Mouse (Mus musculus) naive thymus-derived CD4-positive, alpha-beta T cell, adult 5 months (primary cell): ENCODE measurements around the gene Rhox3c. TPM values are rescaled to one million over a fixed set of nuclear protein-coding genes. Genes with fewer than 3 reads are reported as not detected.

Experiments
- polyA plus RNA-seq: library from polyadenylated mRNA; unstranded; fragments of 100-300 nt; shearing (Covaris generic); gene quantifications from one replicate; pipeline ENCODE4 v1.2.1, GENCODE M21; 2017

Gene Rhox3c
- polyA plus RNA-seq: not detected

GRCm38 (mm10) chrX:37458285-37458684, at the start of gene Rhox3c:
Gene Rhox3c (plus strand): TSS chrX:37458585.

GRCm38 (mm10) chrX:37411767-37412166, 46.6 kb upstream of the Rhox3c start, which contains the start of gene Rhox2b:
Gene Rhox2b (plus strand): TSS chrX:37412067.

GRCm38 (mm10) chrX:37432194-37432593, 26.2 kb upstream of the Rhox3c start, which contains the start of gene Rhox4b:
Gene Rhox4b (plus strand): TSS chrX:37432494.

GRCm38 (mm10) chrX:37453380-37453779, 5.0 kb upstream of the Rhox3c start, which contains the start of gene Rhox2c:
Gene Rhox2c (plus strand): TSS chrX:37453680.

GRCm38 (mm10) chrX:37480037-37480436, 21.7 kb downstream of the Rhox3c start, which contains the start of gene Rhox4c:
Gene Rhox4c (plus strand): TSS chrX:37480337.

GRCm38 (mm10) chrX:37514059-37514458, 55.7 kb downstream of the Rhox3c start, which contains the start of gene Rhox4d:
Gene Rhox4d (plus strand): TSS chrX:37514359.

Other genes with a start within 250 kb of the Rhox3c start
- not detected for gene Gm9, start 247.5 kb upstream of the Rhox3c start, polyA plus RNA-seq
- gene Rhox1, start 236.3 kb upstream of the Rhox3c start, polyA plus RNA-seq: not detected
- not detected for gene Rhox2a, start 213.6 kb upstream of the Rhox3c start, polyA plus RNA-seq
- not detected for gene Rhox3a, start 208.7 kb upstream of the Rhox3c start, polyA plus RNA-seq
- gene Rhox4a, start 193.2 kb upstream of the Rhox3c start, polyA plus RNA-seq: 0.37 TPM
- not detected for gene Rhox3a2, start 78.6 kb upstream of the Rhox3c start, polyA plus RNA-seq
- not detected for gene Rhox4a2, start 67.7 kb upstream of the Rhox3c start, polyA plus RNA-seq
- gene Rhox2b, start 46.5 kb upstream of the Rhox3c start, polyA plus RNA-seq: not detected
- not detected for gene Rhox4b, start 26.1 kb upstream of the Rhox3c start, polyA plus RNA-seq
- not detected for gene Rhox2c, start 4.9 kb upstream of the Rhox3c start, polyA plus RNA-seq
- gene Rhox4c, start 21.8 kb downstream of the Rhox3c start, polyA plus RNA-seq: not detected
- gene Rhox2d, start 34.8 kb downstream of the Rhox3c start, polyA plus RNA-seq: not detected
- 0.31 TPM for gene Rhox4d, start 55.8 kb downstream of the Rhox3c start, polyA plus RNA-seq
- not detected for gene Rhox2e, start 71.9 kb downstream of the Rhox3c start, polyA plus RNA-seq
- gene Rhox3e, start 83.4 kb downstream of the Rhox3c start, polyA plus RNA-seq: not detected
- gene Rhox4e, start 98.8 kb downstream of the Rhox3c start, polyA plus RNA-seq: 0.21 TPM
- gene Rhox2f, start 112.8 kb downstream of the Rhox3c start, polyA plus RNA-seq: not detected
- gene Rhox3f, start 122.4 kb downstream of the Rhox3c start, polyA plus RNA-seq: not detected
- gene Rhox4f, start 149.1 kb downstream of the Rhox3c start, polyA plus RNA-seq: not detected
- gene Rhox3g, start 170.0 kb downstream of the Rhox3c start, polyA plus RNA-seq: not detected
- gene Rhox2g, start 184.9 kb downstream of the Rhox3c start, polyA plus RNA-seq: not detected
- gene Rhox4g, start 192.7 kb downstream of the Rhox3c start, polyA plus RNA-seq: not detected
- not detected for gene Rhox3h, start 210.2 kb downstream of the Rhox3c start, polyA plus RNA-seq
- not detected for gene Rhox2h, start 214.7 kb downstream of the Rhox3c start, polyA plus RNA-seq